Mouse (Mus musculus) layer of hippocampus, postnatal 10 days (tissue): ENCODE measurements around the gene Uck1. TPM values are rescaled to one million over a fixed set of nuclear protein-coding genes. Genes with fewer than 3 reads are reported as not detected.

Experiments used
- DNase-seq, 2 experiments: peaks; one replicate each; pipeline ENCODE4 v3.0.0; 2021; ENCODE audit warnings: low spot score in 2 of 2
- total RNA-seq, 2 experiments: library from RNA; stranded (reverse); gene quantifications; 2 replicates each; pipeline ENCODE4 v1.2.3; 2021

The Uck1 gene
- total RNA-seq, 2 experiments from 2014 or later = 64.8 to 64.9 TPM

- DNase-seq = no peak
These were observed 39.9 kb downstream of the Uck1 start for GRCm38 (mm10) chr2:32220021-32220420.

GRCm38 (mm10) chr2:32219501-32219900 lies 40.5 kb downstream of the Uck1 start:
- DNase-seq = no peak

- no peak for DNase-seq
These were observed 41.2 kb downstream of the Uck1 start for GRCm38 (mm10) chr2:32218541-32219334.

GRCm38 (mm10) chr2:32218113-32218512 lies 41.8 kb downstream of the Uck1 start:
- no peak for DNase-seq

- no peak for DNase-seq
These were observed 42.3 kb downstream of the Uck1 start for GRCm38 (mm10) chr2:32217656-32218055.

GRCm38 (mm10) chr2:32216506-32216905 lies 43.5 kb downstream of the Uck1 start:
- no peak for DNase-seq

- DNase-seq = no peak
These were observed 44.4 kb downstream of the Uck1 start for GRCm38 (mm10) chr2:32215576-32215975.

GRCm38 (mm10) chr2:32213000-32213399 lies 47.0 kb downstream of the Uck1 start:
- DNase-seq = no peak

- no peak for DNase-seq
These were observed 48.3 kb downstream of the Uck1 start for GRCm38 (mm10) chr2:32211689-32212088.

GRCm38 (mm10) chr2:32207682-32208081 lies 52.3 kb downstream of the Uck1 start:
- DNase-seq = no peak

Other genes with a start within 250 kb of the Uck1 start
- gene Fam78a, start 175.3 kb downstream of the Uck1 start, total RNA-seq = 1 to 10 TPM; 2.3 to 2.6 TPM
- gene Plpp7, start 164.6 kb downstream of the Uck1 start, total RNA-seq = 10 to 100 TPM; 17.7 to 19.0 TPM
- 100 to 1,000 TPM; 272 to 279 TPM for gene Prrc2b, start 109.1 kb downstream of the Uck1 start, total RNA-seq
- gene Pomt1, start 23.6 kb downstream of the Uck1 start, total RNA-seq = 10 to 100 TPM; 28.2 to 28.5 TPM
- gene Golga2, start 27.2 kb upstream of the Uck1 start, total RNA-seq = 10 to 100 TPM; 75.1 to 78.9 TPM
- gene Swi5, start 27.9 kb upstream of the Uck1 start, total RNA-seq = 100 to 1,000 TPM; 237 to 239 TPM
- 10 to 100 TPM; 74.6 to 75.0 TPM for gene Ciz1, start 92.2 kb upstream of the Uck1 start, total RNA-seq
- 100 to 1,000 TPM; 715 to 725 TPM for gene Dnm1, start 93.2 kb upstream of the Uck1 start, total RNA-seq
- 100 to 1,000 TPM; 163 to 168 TPM for gene 1110008P14Rik, start 121.8 kb upstream of the Uck1 start, total RNA-seq
- 1 to 10 TPM; 2.4 to 2.9 TPM for gene Lcn2, start 128.1 kb upstream of the Uck1 start, total RNA-seq
- gene Ptges2, start 135.7 kb upstream of the Uck1 start, total RNA-seq = 10 to 100 TPM; 42.0 to 42.5 TPM
- gene Naif1, start 190.3 kb upstream of the Uck1 start, total RNA-seq = 1 to 10 TPM; 3.4 TPM
- gene Slc25a25, start 191.3 kb upstream of the Uck1 start, total RNA-seq = 10 to 100 TPM; 46.0 to 48.9 TPM